Mouse (Mus musculus) heart, embryonic 15.5 days (tissue): Measurements from ENCODE around the gene Zfpm1. TPM values are rescaled to one million over a fixed set of nuclear protein-coding genes. Genes with fewer than 3 reads are reported as not detected.

Experiments used
- ATAC-seq: fragments of 200-750 bp; cut with Nextera tagmentation; replicated peaks from 2 replicates; pipeline ENCODE4 v1.8.0; 2017; ENCODE audit warnings: low read depth, moderate TSS enrichment; ENCODE audit not compliant: insufficient number of reproducible peaks, insufficient read depth, low FRiP score
- H3K27ac ChIP-seq: fragments of 300-500 bp; sonication (generic); 2 replicates; pipeline ENCODE4 v1.5.1; 2015; ENCODE audit warnings: mild to moderate bottlenecking, inconsistent platforms
- H3K27me3 ChIP-seq: fragments of 300-500 bp; sonication (generic); 2 replicates; pipeline ENCODE4 v1.6.1; 2015; ENCODE audit warnings: inconsistent platforms
- H3K36me3 ChIP-seq: fragments of 300-500 bp; sonication (generic); 2 replicates; pipeline ENCODE4 v1.6.1; 2015; ENCODE audit warnings: mild to moderate bottlenecking, inconsistent platforms
- H3K4me1 ChIP-seq: fragments of 300-500 bp; sonication (generic); replicated peaks from 2 replicates; pipeline ENCODE4 v1.6.1; 2015; ENCODE audit warnings: inconsistent platforms
- H3K4me2 ChIP-seq: fragments of 300-500 bp; sonication (generic); 2 replicates; pipeline ENCODE4 v1.6.1; 2015; ENCODE audit warnings: inconsistent platforms, mild to moderate bottlenecking, moderate library complexity
- H3K4me3 ChIP-seq: fragments of 300-500 bp; sonication (generic); 2 replicates; pipeline ENCODE4 v1.5.1; 2015; ENCODE audit warnings: mild to moderate bottlenecking, inconsistent platforms
- H3K9ac ChIP-seq: fragments of 300-500 bp; sonication (generic); 2 replicates; pipeline ENCODE4 v1.6.1; 2015; ENCODE audit warnings: mild to moderate bottlenecking, inconsistent platforms
- H3K9me3 ChIP-seq: fragments of 300-500 bp; sonication (generic); replicated peaks from 2 replicates; pipeline ENCODE4 v1.6.1; 2016; ENCODE audit warnings: inconsistent platforms
- WGBS: fragments of 180-500 bp; shearing (Covaris S2); methylation state at CpG from one replicate; pipeline ENCODE4 v1.1.7; 2015; ENCODE audit warnings: mixed read lengths; 5-methylcytosine and 5-hydroxymethylcytosine counted together
- polyA plus RNA-seq: library from polyadenylated mRNA; unstranded; fragments of >200 nt; fragmentation: Nextera tagmentation; extraction: Ambion mirVana; gene quantifications from 2 replicates; pipeline ENCODE4 v1.2.1, GENCODE M21; 2015

Gene Zfpm1
- polyA plus RNA-seq, 1 experiment from 2014 or later = 3.8 TPM

GRCm38 (mm10) chr8:122329072-122329471 lies 47.1 kb downstream of the Zfpm1 start:
- peaks cover 12% of the 10 kb centered on the region; the same call in 1 of the 2 replicates for H3K36me3 ChIP-seq
- no peaks in the 10 kb centered on the region for H3K27me3 ChIP-seq
- peak overlapping the region; percentile 70 for H3K27ac ChIP-seq
- H3K4me1 ChIP-seq = peaks cover 79% of the 10 kb centered on the region
- no peak for ATAC-seq
- no peak overlapping the region for H3K4me2 ChIP-seq
- no peak overlapping the region for H3K4me3 ChIP-seq
- H3K9me3 ChIP-seq = no peaks in the 10 kb centered on the region
- H3K9ac ChIP-seq = no peak overlapping the region
- 41% methylated on average over 8 of the region's 8 CpGs for WGBS

DNA sequence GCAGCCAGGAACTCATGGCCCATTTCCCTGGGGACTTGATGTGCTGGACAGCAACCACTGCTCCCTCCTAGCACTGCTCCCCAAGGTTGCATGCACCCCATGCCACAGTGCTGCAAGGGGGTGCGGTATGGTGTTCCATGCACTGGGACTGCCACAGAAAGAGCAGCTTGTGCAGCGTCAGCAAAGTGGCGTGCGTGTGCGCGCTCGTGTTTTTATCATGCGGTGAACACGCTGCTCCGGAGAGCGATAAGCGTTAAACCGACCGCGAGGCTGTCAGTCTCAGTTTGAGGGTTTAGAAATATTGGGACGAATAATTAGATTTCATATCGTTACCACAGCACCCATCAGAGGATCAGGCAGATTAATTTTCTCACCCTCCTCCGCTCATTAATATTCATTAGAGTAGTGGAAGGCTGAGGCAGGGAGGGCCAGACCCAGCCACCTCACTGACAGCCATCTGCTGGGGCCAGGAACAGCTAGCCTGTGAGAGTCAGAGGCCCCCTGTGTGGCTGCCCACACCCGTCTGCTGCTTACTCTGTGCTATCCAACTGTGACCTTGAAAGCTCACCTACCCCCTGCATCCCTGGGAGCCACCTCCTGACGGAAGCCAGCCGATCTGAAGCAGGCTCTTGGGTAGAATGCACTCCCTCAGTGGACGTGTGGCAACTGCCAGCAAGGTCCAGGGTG lies 47.8 kb downstream of the Zfpm1 start:
- peak overlapping the region; percentile 70 for H3K27ac ChIP-seq
- no peak overlapping the region for H3K4me2 ChIP-seq
- no peak for ATAC-seq
- 75% methylated on average over 22 of the region's 22 CpGs for WGBS
- no peak overlapping the region for H3K9ac ChIP-seq
- H3K4me3 ChIP-seq = no peak overlapping the region
- H3K36me3 ChIP-seq = peaks cover 18% of the 10 kb centered on the region
- H3K27me3 ChIP-seq = 0 out of 2 replicates have a peak, but pooled peaks cover 3% of the 10 kb centered on the region
- H3K9me3 ChIP-seq = no peaks in the 10 kb centered on the region
- H3K4me1 ChIP-seq = peaks cover 72% of the 10 kb centered on the region

- Histone ChIP-seq H3K9me3 (no peaks in the 10 kb centered on the region), H3K27me3 (0 out of 2 replicates have a peak, but pooled peaks cover 3% of the 10 kb centered on the region), H3K27ac (peak overlapping the region; percentile 70), H3K36me3 (peaks cover 27% of the 10 kb centered on the region), H3K4me2 (no peak overlapping the region), H3K4me1 (peaks cover 64% of the 10 kb centered on the region), H3K4me3 (no peak overlapping the region), H3K9ac (peak overlapping the region; percentile 35; the same call in 1 of the 2 replicates)
- WGBS = 48% methylated on average over 12 of the region's 12 CpGs
- ATAC-seq = no peak
Measured at GRCm38 (mm10) chr8:122330446-122331133, 48.6 kb downstream of the Zfpm1 start.

- peaks cover 62% of the 10 kb centered on the region for H3K4me1 ChIP-seq
Measured at GRCm38 (mm10) chr8:122331134-122331523, 49.2 kb downstream of the Zfpm1 start.

DNA sequence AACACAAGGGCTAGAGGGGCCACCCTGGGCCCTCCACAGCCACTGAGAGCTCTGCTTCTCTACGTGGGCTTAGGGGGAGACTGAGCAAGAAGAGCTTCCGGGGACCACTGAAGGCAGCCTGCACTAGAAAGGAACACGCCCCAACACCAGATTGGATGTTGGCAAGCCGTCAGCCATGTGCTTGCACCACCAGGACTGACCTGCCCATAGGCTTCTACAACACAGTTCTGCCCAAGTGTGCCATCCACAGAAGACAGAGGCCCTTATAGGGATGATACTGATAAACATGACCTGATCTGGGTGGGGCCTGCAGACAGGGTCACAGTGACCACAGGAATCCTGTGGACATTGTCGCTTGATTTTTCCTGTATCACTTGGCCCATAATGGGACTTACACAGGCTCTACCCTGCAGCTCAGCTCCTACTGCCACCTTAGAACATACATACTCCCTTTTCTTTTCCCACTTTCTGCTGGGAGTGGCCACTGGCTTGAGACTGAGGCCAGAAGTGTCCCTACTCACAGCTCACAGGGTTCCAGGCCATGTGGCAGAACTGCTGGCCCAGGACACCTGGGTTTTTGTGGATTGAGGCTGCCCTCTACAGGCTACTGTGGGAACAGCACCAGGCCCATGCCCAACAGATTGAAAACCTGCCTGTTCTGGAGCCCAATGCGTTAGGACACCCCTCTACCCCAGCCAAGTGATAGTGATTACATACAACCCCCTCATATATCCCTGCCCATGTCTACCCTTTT lies 51.0 kb downstream of the Zfpm1 start:
- ATAC-seq = no peak
- no peak overlapping the region for H3K9ac ChIP-seq
- peaks cover 51% of the 10 kb centered on the region for H3K36me3 ChIP-seq
- H3K9me3 ChIP-seq = no peaks in the 10 kb centered on the region
- peaks cover 56% of the 10 kb centered on the region for H3K4me1 ChIP-seq
- H3K4me3 ChIP-seq = no peak overlapping the region
- peaks cover 7% of the 10 kb centered on the region; the same call in 1 of the 2 replicates for H3K27me3 ChIP-seq
- no peak overlapping the region for H3K4me2 ChIP-seq
- WGBS = 70% methylated on average over 6 of the region's 6 CpGs
- no peak overlapping the region for H3K27ac ChIP-seq

More at GRCm38 (mm10) chr8:122331134-122331523, 49.2 kb downstream of the Zfpm1 start:
- 0 out of 2 replicates have a peak, but pooled peaks cover 3% of the 10 kb centered on the region for H3K27me3 ChIP-seq
- ATAC-seq = peak; percentile 58
- H3K4me3 ChIP-seq = no peak overlapping the region
- no peaks in the 10 kb centered on the region for H3K9me3 ChIP-seq
- WGBS = 58% methylated on average over 3 of the region's 3 CpGs
- peaks cover 33% of the 10 kb centered on the region for H3K36me3 ChIP-seq
- H3K27ac ChIP-seq = peak overlapping the region; percentile 70
- H3K9ac ChIP-seq = peak overlapping the region; percentile 35; the same call in 1 of the 2 replicates
- H3K4me2 ChIP-seq = no peak overlapping the region

GRCm38 (mm10) chr8:122333531-122333930 lies 51.6 kb downstream of the Zfpm1 start:
- H3K27me3 ChIP-seq = peaks cover 7% of the 10 kb centered on the region; the same call in 1 of the 2 replicates
- no peak overlapping the region for H3K4me2 ChIP-seq
- no peak overlapping the region for H3K9ac ChIP-seq
- no peak overlapping the region for H3K27ac ChIP-seq
- H3K4me3 ChIP-seq = no peak overlapping the region
- no peaks in the 10 kb centered on the region for H3K9me3 ChIP-seq
- no peak for ATAC-seq
- H3K4me1 ChIP-seq = peaks cover 50% of the 10 kb centered on the region
- 89% methylated on average over 7 of the region's 7 CpGs for WGBS
- H3K36me3 ChIP-seq = peaks cover 51% of the 10 kb centered on the region

DNA sequence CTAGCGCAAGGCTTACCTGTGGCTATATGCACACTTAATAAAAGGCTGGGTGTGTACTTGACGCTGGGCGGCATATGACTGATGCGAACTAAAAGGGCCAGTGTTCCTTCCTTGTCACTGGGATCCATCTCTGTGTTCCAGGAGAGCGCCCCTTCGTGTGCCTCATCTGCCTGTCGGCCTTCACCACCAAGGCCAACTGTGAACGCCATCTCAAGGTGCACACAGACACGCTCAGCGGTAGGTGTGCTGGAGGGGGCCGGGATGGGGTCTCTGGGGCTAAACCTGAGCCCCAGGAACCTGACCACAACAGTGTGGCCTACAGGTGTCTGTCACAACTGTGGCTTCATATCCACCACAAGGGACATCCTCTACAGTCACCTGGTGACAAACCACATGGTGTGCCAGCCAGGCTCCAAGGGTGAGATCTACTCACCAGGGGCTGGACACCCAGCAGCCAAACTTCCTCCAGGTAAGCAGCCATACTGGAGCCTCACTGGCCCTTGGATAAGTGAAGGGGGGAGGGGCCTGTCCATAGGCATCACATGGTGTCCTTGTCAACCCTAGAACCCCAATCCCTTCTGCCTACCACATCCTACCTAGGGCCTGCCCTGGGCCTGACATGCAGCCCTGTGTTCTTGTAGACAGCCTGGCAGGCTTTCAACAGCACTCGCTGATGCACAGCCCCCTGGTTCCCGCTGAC lies 53.0 kb downstream of the Zfpm1 start:
- Histone ChIP-seq H3K9me3 (no peaks in the 10 kb centered on the region), H3K4me1 (peaks cover 36% of the 10 kb centered on the region), H3K4me2 (no peak overlapping the region), H3K27ac (no peak overlapping the region), H3K9ac (no peak overlapping the region), H3K4me3 (no peak overlapping the region), H3K36me3 (peaks cover 59% of the 10 kb centered on the region), H3K27me3 (peaks cover 7% of the 10 kb centered on the region; the same call in 1 of the 2 replicates)
- ATAC-seq = no peak
- WGBS = 89% methylated on average over 13 of the region's 13 CpGs

- H3K27me3 ChIP-seq = peaks cover 7% of the 10 kb centered on the region; the same call in 1 of the 2 replicates
- ATAC-seq = no peak
- H3K27ac ChIP-seq = no peak overlapping the region
- H3K36me3 ChIP-seq = peaks cover 61% of the 10 kb centered on the region
- H3K4me1 ChIP-seq = peaks cover 28% of the 10 kb centered on the region
- H3K4me2 ChIP-seq = peak overlapping the region; percentile 59
- 50% methylated on average over 57 of the region's 57 CpGs for WGBS
- no peak overlapping the region for H3K9ac ChIP-seq
- H3K9me3 ChIP-seq = no peaks in the 10 kb centered on the region
- H3K4me3 ChIP-seq = peak overlapping the region; percentile 35
Measured at GRCm38 (mm10) chr8:122335638-122336250, 53.8 kb downstream of the Zfpm1 start.

- ATAC-seq = peak; percentile 16; the same call in 1 of the 2 replicates
- peaks cover 61% of the 10 kb centered on the region for H3K36me3 ChIP-seq
- peak overlapping the region; percentile 35 for H3K4me3 ChIP-seq
- no peak overlapping the region for H3K9ac ChIP-seq
- 46% methylated on average over 74 of the region's 81 CpGs for WGBS
- peaks cover 21% of the 10 kb centered on the region for H3K4me1 ChIP-seq
- no peak overlapping the region for H3K27ac ChIP-seq
- peaks cover 7% of the 10 kb centered on the region; the same call in 1 of the 2 replicates for H3K27me3 ChIP-seq
- H3K9me3 ChIP-seq = no peaks in the 10 kb centered on the region
- peak overlapping the region; percentile 59 for H3K4me2 ChIP-seq
Measured at GRCm38 (mm10) chr8:122336251-122336910, 54.4 kb downstream of the Zfpm1 start.

GRCm38 (mm10) chr8:122338852-122339251 lies 56.9 kb downstream of the Zfpm1 start:
- H3K4me3 ChIP-seq = no peak overlapping the region
- H3K36me3 ChIP-seq = peaks cover 51% of the 10 kb centered on the region
- 72% methylated on average over 6 of the region's 6 CpGs for WGBS
- H3K27me3 ChIP-seq = peaks cover 7% of the 10 kb centered on the region
- ATAC-seq = no peak
- H3K4me1 ChIP-seq = peaks cover 33% of the 10 kb centered on the region
- no peak overlapping the region for H3K27ac ChIP-seq
- no peak overlapping the region for H3K4me2 ChIP-seq
- no peaks in the 10 kb centered on the region for H3K9me3 ChIP-seq
- H3K9ac ChIP-seq = no peak overlapping the region
